Mouse (Mus musculus) thymus, postnatal 25 days (tissue): ENCODE results near the gene Olfr115.

Experiments used
- DNase-seq: peaks from one replicate; pipeline ENCODE4 v3.0.0; 2022

Gene Olfr115

DNA sequence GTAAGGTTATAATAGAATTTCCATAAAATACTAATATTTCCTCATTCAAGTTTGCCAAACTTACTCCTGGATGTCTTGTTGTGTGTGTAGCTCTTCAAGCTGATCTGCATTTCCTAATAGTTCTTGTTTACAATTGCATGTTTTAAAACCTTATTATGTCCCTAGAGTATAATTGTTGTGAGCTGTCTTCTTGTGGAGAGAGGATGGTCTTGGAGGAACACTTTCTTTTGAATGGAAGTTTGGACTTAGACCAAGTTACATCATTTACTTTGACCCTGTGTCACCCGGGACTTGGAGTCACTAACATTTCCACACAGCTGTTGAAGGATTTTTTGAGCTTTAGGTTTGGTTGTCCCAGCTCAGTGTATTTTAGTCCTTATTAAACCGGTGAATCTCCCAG lies at the start of gene Olfr115, which contains the start of gene Olfr116:
TSS of gene Olfr115 (minus strand) at position 101 of the 400 bp plus-strand sequence.
TSS of gene Olfr116 (minus strand) at position 191 of the 400 bp plus-strand sequence.
- no peak for DNase-seq

DNA sequence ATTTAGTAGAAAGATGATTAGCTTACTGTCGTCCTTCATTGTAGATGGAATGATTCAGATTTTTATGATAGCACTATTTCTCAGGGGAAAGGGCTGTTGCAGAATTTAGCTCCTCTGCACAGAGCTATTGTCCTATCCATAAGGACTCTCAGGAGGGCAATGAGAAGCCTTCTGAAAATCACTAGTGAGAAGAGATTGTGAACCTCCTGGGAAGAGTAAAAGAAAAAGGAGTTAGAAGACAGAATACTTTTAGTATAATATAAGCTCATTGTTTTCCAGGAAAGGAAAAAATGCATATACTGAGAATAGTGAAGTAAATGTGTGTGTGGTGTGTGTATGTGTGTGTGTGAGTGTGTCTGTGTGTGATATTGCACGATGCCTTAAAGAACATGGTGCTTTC lies 39.8 kb upstream of the Olfr115 start, which contains the start of gene Olfr118:
TSS of gene Olfr118 (plus strand) at position 301 of the 400 bp plus-strand sequence.
- no peak for DNase-seq

GRCm38 (mm10) chr17:37663682-37664081 lies 36.8 kb upstream of the Olfr115 start, which contains the start of gene Olfr117:
Gene Olfr117 (minus strand): TSS chr17:37663782.
- DNase-seq: no peak

GRCm38 (mm10) chr17:37592643-37593042 lies 34.3 kb downstream of the Olfr115 start, which contains the start of gene Olfr114:
Gene Olfr114 (minus strand): TSS chr17:37592743.
- no peak for DNase-seq

DNA sequence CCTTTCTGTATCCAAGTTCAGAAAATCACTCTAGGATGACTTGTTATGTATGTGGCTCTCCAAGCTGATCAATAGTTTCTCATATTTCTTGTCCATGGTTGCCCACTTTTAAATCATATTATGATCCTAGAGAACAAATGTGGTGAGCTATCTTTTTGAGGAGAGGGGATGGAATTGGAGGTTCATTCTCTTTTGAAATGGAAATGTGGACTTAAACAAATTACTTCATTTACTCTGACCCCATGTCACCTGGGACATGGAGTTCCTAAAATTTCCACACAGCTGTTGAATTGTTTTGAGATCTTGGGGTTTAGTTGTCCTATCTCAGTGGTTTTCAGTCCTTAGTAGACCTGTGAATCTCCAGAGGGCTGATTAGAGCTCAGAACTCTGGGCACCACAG lies 49.3 kb downstream of the Olfr115 start, which contains the start of gene Olfr113:
TSS of gene Olfr113 (minus strand) at position 101 of the 400 bp plus-strand sequence.
- DNase-seq: no peak

GRCm38 (mm10) chr17:37569351-37569750 lies 57.6 kb downstream of the Olfr115 start, which contains the start of gene Olfr112:
Gene Olfr112 (minus strand): TSS chr17:37569451.
- no peak for DNase-seq
